Mouse (Mus musculus) ES-Bruce4 (cell line): ENCODE results near the gene Pdzrn3.

Experiments
- CTCF ChIP-seq: IDR thresholded peaks from one replicate; pipeline ENCODE4 v1.8.1; 2011; ENCODE audit warnings: low read depth, low read length
- POLR2A ChIP-seq: IDR thresholded peaks from one replicate; pipeline ENCODE4 v1.8.1; 2011; ENCODE audit warnings: low read length; ENCODE audit not compliant: insufficient read depth

GRCm38 (mm10) chr6:101303501-101303900, 74.2 kb downstream of the Pdzrn3 start:
- TF ChIP-seq CTCF: no peak
- no peak for TF ChIP-seq POLR2A
